Mouse (Mus musculus) liver, embryonic 14 days (tissue): ENCODE results near the gene Ndufaf5. TPM values are rescaled to one million over a fixed set of nuclear protein-coding genes. Genes with fewer than 3 reads are reported as not detected.

ENCODE experiments used
- polyA plus RNA-seq: library from polyadenylated mRNA; depleted of rRNA; stranded (reverse); fragments of >200 nt; gene quantifications from 2 replicates; pipeline ENCODE4 v1.2.3, GENCODE M21; 2012; rRNA removed

Ndufaf5 gene
- 5.0 and 5.6 TPM in 2 replicates for polyA plus RNA-seq

DNA sequence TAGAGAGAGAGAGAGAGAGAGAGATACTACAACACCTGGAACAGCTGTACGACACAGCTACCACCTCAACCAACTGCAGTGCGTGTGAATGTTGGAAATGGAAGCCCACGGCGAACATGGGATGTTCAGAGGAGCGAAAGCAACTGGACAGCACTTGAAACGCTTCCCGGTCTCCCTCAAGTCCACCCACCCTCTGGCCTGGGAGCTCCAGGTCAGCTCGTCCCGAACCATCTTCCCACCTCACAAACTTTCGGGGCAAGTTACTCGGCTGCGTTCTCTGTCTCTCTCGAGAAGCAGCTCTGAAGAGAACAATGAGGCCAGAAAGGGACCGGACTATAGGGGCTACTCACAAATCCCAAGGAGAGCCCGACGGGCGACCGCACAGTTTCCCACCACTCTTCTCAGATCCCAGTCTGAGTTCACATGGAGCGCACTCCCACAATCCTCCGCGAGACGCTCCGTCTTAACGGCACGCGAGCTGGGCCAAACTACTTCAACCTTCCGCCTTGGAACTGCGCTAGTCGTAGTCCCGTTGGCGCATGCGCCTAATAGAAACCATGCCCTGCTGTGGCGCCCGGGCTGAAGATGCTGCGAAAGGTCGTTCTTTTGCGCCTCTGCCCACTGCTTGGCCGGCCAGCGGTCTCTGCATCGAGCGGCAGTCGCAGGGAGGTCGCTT lies at the start of gene Ndufaf5, which contains the start of gene Esf1:
TSS of gene Ndufaf5 (plus strand) at position 523 of the 676 bp plus-strand sequence.
TSS of gene Esf1 (minus strand) at position 438 of the 676 bp plus-strand sequence.

GRCm38 (mm10) chr2:140151743-140152142 lies 18.7 kb upstream of the Ndufaf5 start, which contains the start of gene Gm17374:
TSS of gene Gm17374 (plus strand) at chr2:140152043.

Other genes with a start within 250 kb of the Ndufaf5 start
- 6.6 and 7.4 TPM in 2 replicates for gene Tasp1, start 103.8 kb upstream of the Ndufaf5 start, polyA plus RNA-seq
- not detected in 2 replicates for gene Gm17374, start 18.6 kb upstream of the Ndufaf5 start, polyA plus RNA-seq
- gene Esf1, start 85 bp upstream of the Ndufaf5 start, polyA plus RNA-seq = 7.3 and 7.4 TPM in 2 replicates
- gene Sel1l2, start 219.1 kb downstream of the Ndufaf5 start, polyA plus RNA-seq = not detected in 2 replicates
- gene Macrod2, start 224.7 kb downstream of the Ndufaf5 start, polyA plus RNA-seq = 2.8 and 3.1 TPM in 2 replicates